Mouse (Mus musculus) testis, adult 2 months (tissue): ENCODE measurements around the gene Stx17.

Source experiments
- CTCF ChIP-seq: fragments of 200-500 bp; IDR thresholded peaks from 2 replicates; pipeline ENCODE4 v1.5.1; 2012; ENCODE audit warnings: low read depth, mild to moderate bottlenecking, inconsistent platforms, low read length, moderate library complexity; ENCODE audit not compliant: control insufficient read depth, insufficient read depth, insufficient replicate concordance
- POLR2A ChIP-seq: fragments of 200-500 bp; IDR thresholded peaks from 2 replicates; pipeline ENCODE4 v1.6.1; 2012; ENCODE audit warnings: low read depth, mild to moderate bottlenecking, inconsistent platforms, low read length, moderate library complexity; ENCODE audit not compliant: control insufficient read depth

DNA sequence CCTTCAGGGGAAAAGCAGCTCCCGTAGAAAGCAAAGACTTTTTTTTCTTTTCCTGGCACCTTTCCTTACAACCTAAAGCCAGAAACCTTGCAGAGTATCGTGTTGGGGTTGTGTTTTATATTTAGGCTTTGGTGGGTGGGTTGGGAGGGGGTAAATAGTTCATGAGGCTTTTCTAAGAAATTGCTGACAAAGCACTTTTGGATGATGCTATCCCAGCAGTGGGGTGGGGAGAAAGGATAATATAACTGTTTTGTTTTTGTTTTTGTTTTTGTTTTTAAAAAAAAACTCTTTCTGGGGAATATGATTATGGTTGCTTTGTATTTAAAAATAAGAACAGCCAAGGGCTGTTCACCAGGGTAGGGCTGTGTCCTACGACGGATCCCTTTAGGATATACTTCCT lies 41.3 kb upstream of the Stx17 start:
- TF ChIP-seq CTCF (no peak), POLR2A (no peak)
